Mouse (Mus musculus) bone marrow macrophage, adult 2 months (primary cell): ENCODE results near the gene Pi4ka.

ENCODE experiments used
- CTCF ChIP-seq: IDR thresholded peaks from 2 replicates; pipeline ENCODE4 v1.5.1; 2012; ENCODE audit warnings: low read depth, mild to moderate bottlenecking, low read length, moderate library complexity
- POLR2A ChIP-seq: IDR thresholded peaks from 2 replicates; pipeline ENCODE4 v1.6.1; 2012; ENCODE audit warnings: mild to moderate bottlenecking, low read depth, low read length, borderline replicate concordance

GRCm38 (mm10) chr16:17358787-17359186 is 47.3 kb downstream of the Pi4ka start:
- TF ChIP-seq CTCF (no peak), POLR2A (no peak)
